8 mouse cellular contexts compared by ENCODE assay signal in genomic region chr2:34897820-34898219, GRCm38 (mm10). TPM values are rescaled to one million over a fixed set of nuclear protein-coding genes. Genes with fewer than 3 reads are reported as not detected.
DNase-seq lines count a peak whose midpoint lies in the region; ATAC-seq and TF ChIP-seq lines count a peak whose summit lies in the region.

No protein-coding gene starts in this region.

- peak; percentile 64 for TF ChIP-seq CTCF in bone marrow macrophage, adult 2 months (IDR thresholded peaks at IDR 0.05; ENCODE audit: low read depth, low read length)
- TF ChIP-seq CTCF in lung, embryonic 14.5 days (IDR thresholded peaks at IDR 0.05; ENCODE audit: low read depth), result peak; percentile 66

- no peak for TF ChIP-seq POLR2A in bone marrow macrophage, adult 2 months (IDR thresholded peaks at IDR 0.05; ENCODE audit: borderline replicate concordance, low read depth, low read length)

- H3K36me3 ChIP-seq in midbrain, embryonic 14.5 days (ENCODE audit: control insufficient read depth, insufficient read depth, low read length), result no peaks in the 10 kb centered on the region
- no peaks in the 10 kb centered on the region for H3K36me3 ChIP-seq in midbrain, embryonic 16.5 days (ENCODE audit: control insufficient read depth, insufficient read depth, low read length)
- no peaks in the 10 kb centered on the region for H3K36me3 ChIP-seq in intestine, embryonic 16.5 days (ENCODE audit: control insufficient read depth, insufficient read depth, low read length)
- H3K36me3 ChIP-seq in lung, embryonic 14.5 days (ENCODE audit: insufficient read depth), result 0 out of 2 replicates have a peak, but pooled peaks cover 2% of the 10 kb centered on the region

- no peaks in the 10 kb centered on the region for H3K27me3 ChIP-seq in midbrain, embryonic 14.5 days (ENCODE audit: control insufficient read depth, insufficient read depth, low read length)
- H3K27me3 ChIP-seq in midbrain, embryonic 16.5 days (ENCODE audit: control insufficient read depth, insufficient read depth, low read depth, low read length), result no peaks in the 10 kb centered on the region
- H3K27me3 ChIP-seq in intestine, embryonic 16.5 days (replicated peaks; ENCODE audit: control insufficient read depth, insufficient read depth, low read length), result no peaks in the 10 kb centered on the region
- no peaks in the 10 kb centered on the region for H3K27me3 ChIP-seq in lung, embryonic 14.5 days (ENCODE audit: insufficient read depth, low read length)

- ATAC-seq in midbrain, embryonic 14.5 days (ENCODE audit: low FRiP score, low TSS enrichment), result no peak
- no peak for ATAC-seq in midbrain, embryonic 16.5 days
- ATAC-seq in intestine, embryonic 16.5 days, result peak; percentile 63; the same call in 1 of the 2 replicates
- peak; percentile 21; the same call in 1 of the 2 replicates for ATAC-seq in lung, embryonic 14.5 days (ENCODE audit: insufficient read depth)

- 19% methylated on average over 10 of the region's 10 CpGs for WGBS in midbrain, embryonic 14.5 days
- WGBS in midbrain, embryonic 16.5 days, result 17% methylated on average over 10 of the region's 10 CpGs
- WGBS in intestine, embryonic 16.5 days, result 25% methylated on average over 10 of the region's 10 CpGs
- WGBS in lung, embryonic 14.5 days, result 14% methylated on average over 10 of the region's 10 CpGs

- H3K4me2 ChIP-seq in midbrain, embryonic 14.5 days (ENCODE audit: low read length), result no peak overlapping the region
- H3K4me2 ChIP-seq in midbrain, embryonic 16.5 days (ENCODE audit: low read length), result no peak overlapping the region
- no peak overlapping the region for H3K4me2 ChIP-seq in intestine, embryonic 16.5 days (ENCODE audit: low read depth, low read length)
- no peak overlapping the region for H3K4me2 ChIP-seq in lung, embryonic 14.5 days

- no peaks in the 10 kb centered on the region for H3K9me3 ChIP-seq in midbrain, embryonic 14.5 days (ENCODE audit: control insufficient read depth, low read length)
- no peaks in the 10 kb centered on the region for H3K9me3 ChIP-seq in midbrain, embryonic 16.5 days (replicated peaks; ENCODE audit: control insufficient read depth, low read length, poor library complexity, severe bottlenecking)
- H3K9me3 ChIP-seq in intestine, embryonic 16.5 days (ENCODE audit: control insufficient read depth, low read length), result no peaks in the 10 kb centered on the region
- H3K9me3 ChIP-seq in lung, embryonic 14.5 days (ENCODE audit: low read depth, low read length), result no peaks in the 10 kb centered on the region

- no peak overlapping the region for H3K4me3 ChIP-seq in midbrain, embryonic 14.5 days (replicated peaks; ENCODE audit: low read depth, low read length)
- H3K4me3 ChIP-seq in midbrain, embryonic 16.5 days (ENCODE audit: low read depth, low read length), result no peak overlapping the region
- no peak overlapping the region for H3K4me3 ChIP-seq in bone marrow macrophage, adult 2 months (ENCODE audit: insufficient read depth, low read length)
- no peak overlapping the region for H3K4me3 ChIP-seq in intestine, embryonic 16.5 days (ENCODE audit: low read length)
- no peak overlapping the region for H3K4me3 ChIP-seq in lung, embryonic 14.5 days (ENCODE audit: low read depth, low read length)

- no peaks in the 10 kb centered on the region for H3K4me1 ChIP-seq in midbrain, embryonic 14.5 days (ENCODE audit: control insufficient read depth, insufficient read depth, low read length)
- H3K4me1 ChIP-seq in midbrain, embryonic 16.5 days (ENCODE audit: control insufficient read depth, insufficient read depth, low read length), result no peaks in the 10 kb centered on the region
- no peaks in the 10 kb centered on the region for H3K4me1 ChIP-seq in bone marrow macrophage, adult 2 months (ENCODE audit: control insufficient read depth, insufficient read depth, low read length)
- H3K4me1 ChIP-seq in intestine, embryonic 16.5 days (ENCODE audit: control insufficient read depth, insufficient read depth, low read length), result no peaks in the 10 kb centered on the region
- H3K4me1 ChIP-seq in lung, embryonic 14.5 days (ENCODE audit: insufficient read depth), result no peaks in the 10 kb centered on the region

- H3K27ac ChIP-seq in midbrain, embryonic 14.5 days (replicated peaks; ENCODE audit: low read depth, low read length), result no peak overlapping the region
- H3K27ac ChIP-seq in midbrain, embryonic 16.5 days (ENCODE audit: low read length), result no peak overlapping the region
- H3K27ac ChIP-seq in bone marrow macrophage, adult 2 months (ENCODE audit: insufficient read depth, low read depth, low read length), result no peak overlapping the region
- no peak overlapping the region for H3K27ac ChIP-seq in intestine, embryonic 16.5 days (ENCODE audit: low read length)
- H3K27ac ChIP-seq in lung, embryonic 14.5 days (ENCODE audit: low read depth), result no peak overlapping the region

- H3K9ac ChIP-seq in midbrain, embryonic 14.5 days (replicated peaks; ENCODE audit: low read length), result no peak overlapping the region
- no peak overlapping the region for H3K9ac ChIP-seq in midbrain, embryonic 16.5 days (ENCODE audit: low read depth, low read length)
- H3K9ac ChIP-seq in intestine, embryonic 16.5 days (ENCODE audit: low read depth, low read length), result no peak overlapping the region
- H3K9ac ChIP-seq in lung, embryonic 14.5 days, result no peak overlapping the region

- peak; percentile 18 for DNase-seq in midbrain, embryonic 14.5 days
- peak; percentile 78 for DNase-seq in lung, embryonic 14.5 days
- DNase-seq in testis, postnatal 10 days (ENCODE audit: low spot score), result peak; percentile 64
- no peak for DNase-seq in right cerebral cortex, adult 18-20 months
- no peak for DNase-seq in urinary bladder, postnatal 4 days (ENCODE audit: low spot score in 2 of 2)

RNA-seq across cellular contexts. Expression of gene Phf19, which starts 16.0 kb away (rescaled TPM):
- 0.93 and 1.6 TPM in 2 replicates for polyA plus RNA-seq in midbrain, embryonic 14.5 days (2014; fragmentation: Nextera tagmentation; extraction: Ambion mirVana)
- polyA plus RNA-seq in midbrain, embryonic 16.5 days (2015; fragmentation: Nextera tagmentation; extraction: Ambion mirVana), result 1.4 and 2.0 TPM in 2 replicates
- 9.9 and 13.4 TPM in 2 replicates for polyA plus RNA-seq in bone marrow macrophage, adult 2 months (2012; ENCODE audit: insufficient read depth, insufficient read length, missing spikeins)
- polyA plus RNA-seq in intestine, embryonic 16.5 days (2015; fragmentation: Nextera tagmentation; extraction: Ambion mirVana), result 6.0 and 6.7 TPM in 2 replicates
- 3.3 and 4.9 TPM in 2 replicates for polyA plus RNA-seq in lung, embryonic 14.5 days (2014; fragmentation: Nextera tagmentation; extraction: Ambion mirVana)

RNA-seq across cellular contexts. Expression of gene Psmd5, which starts 23.1 kb away (rescaled TPM):
- polyA plus RNA-seq in midbrain, embryonic 14.5 days (2014; fragmentation: Nextera tagmentation; extraction: Ambion mirVana), result 107 and 112 TPM in 2 replicates
- 98.8 and 110 TPM in 2 replicates for polyA plus RNA-seq in midbrain, embryonic 16.5 days (2015; fragmentation: Nextera tagmentation; extraction: Ambion mirVana)
- 34.5 and 37.8 TPM in 2 replicates for polyA plus RNA-seq in bone marrow macrophage, adult 2 months (2012; ENCODE audit: insufficient read depth, insufficient read length, missing spikeins)
- 100 and 103 TPM in 2 replicates for polyA plus RNA-seq in intestine, embryonic 16.5 days (2015; fragmentation: Nextera tagmentation; extraction: Ambion mirVana)
- polyA plus RNA-seq in lung, embryonic 14.5 days (2014; fragmentation: Nextera tagmentation; extraction: Ambion mirVana), result 117 and 121 TPM in 2 replicates

RNA-seq across cellular contexts. Expression of gene Cutal, which starts 23.6 kb away (rescaled TPM):
- 0.59 TPM in 1 of 2 replicates, not detected in the other for polyA plus RNA-seq in midbrain, embryonic 14.5 days (2014; fragmentation: Nextera tagmentation; extraction: Ambion mirVana)
- polyA plus RNA-seq in midbrain, embryonic 16.5 days (2015; fragmentation: Nextera tagmentation; extraction: Ambion mirVana), result 0.26 and 0.28 TPM in 2 replicates
- not detected in 2 replicates for polyA plus RNA-seq in bone marrow macrophage, adult 2 months (2012; ENCODE audit: insufficient read depth, insufficient read length, missing spikeins)
- polyA plus RNA-seq in intestine, embryonic 16.5 days (2015; fragmentation: Nextera tagmentation; extraction: Ambion mirVana), result 11.8 and 13.9 TPM in 2 replicates
- 0.57 and 0.64 TPM in 2 replicates for polyA plus RNA-seq in lung, embryonic 14.5 days (2014; fragmentation: Nextera tagmentation; extraction: Ambion mirVana)

Comparison
In these comparisons a context has a peak if more than half of its experiments do, and no peak if none do; other contexts are left out.
1. ATAC-seq: peak in intestine, embryonic 16.5 days (single experiment) and lung, embryonic 14.5 days (single experiment); none in midbrain, embryonic 14.5 days (single experiment) and midbrain, embryonic 16.5 days (single experiment).
2. DNase-seq: peak in midbrain, embryonic 14.5 days (single experiment), lung, embryonic 14.5 days (single experiment) and testis, postnatal 10 days (single experiment); none in right cerebral cortex, adult 18-20 months (single experiment) and urinary bladder, postnatal 4 days (0 of 2).